Mouse (Mus musculus) olfactory bulb, adult 2 months (tissue): Measurements from ENCODE around the gene Col6a5.

Experiments
- CTCF ChIP-seq: fragments of 200-500 bp; IDR thresholded peaks from 2 replicates; pipeline ENCODE4 v1.5.1; 2012; ENCODE audit warnings: low read depth, mild to moderate bottlenecking, low read length, moderate library complexity; ENCODE audit not compliant: insufficient read depth
- POLR2A ChIP-seq: fragments of 200-500 bp; IDR thresholded peaks from 2 replicates; pipeline ENCODE4 v1.6.1; 2012; ENCODE audit warnings: mild to moderate bottlenecking, low read depth, low read length, moderate library complexity; ENCODE audit not compliant: insufficient read depth

- TF ChIP-seq CTCF (no peak), POLR2A (no peak)
Measured at GRCm38 (mm10) chr9:105851011-105851410, 109.4 kb downstream of the Col6a5 start.
